Mouse (Mus musculus) hematopoietic stem cell, adult 5-6 weeks (primary cell): ENCODE measurements at regions not wholly inside any gene's neighbourhood (a gene's known extent, or its start where the extent isn't known, plus 50 kb on each side); places are given as distances from the start of the nearest gene placed in this dataset.
A peak's percentile ranks its signal among the peaks of the same experiment; 100 is the strongest.

Experiments used
- ATAC-seq, 2 experiments: fragments of 125-278 bp in 1 of 2; replicated peaks in 1 of 2; 2 replicates each; pipeline ENCODE4 v1.8.0; 2016 to 2017; ENCODE audit warnings: inconsistent platforms in 2 of 2, mild to moderate bottlenecking in 2 of 2, moderate number of reproducible peaks in 2 of 2, low read depth in 1 of 2, moderate TSS enrichment in 1 of 2; ENCODE audit not compliant: low FRiP score in 2 of 2, poor library complexity in 2 of 2, severe bottlenecking in 2 of 2, insufficient read depth in 1 of 2, low TSS enrichment in 1 of 2

DNA sequence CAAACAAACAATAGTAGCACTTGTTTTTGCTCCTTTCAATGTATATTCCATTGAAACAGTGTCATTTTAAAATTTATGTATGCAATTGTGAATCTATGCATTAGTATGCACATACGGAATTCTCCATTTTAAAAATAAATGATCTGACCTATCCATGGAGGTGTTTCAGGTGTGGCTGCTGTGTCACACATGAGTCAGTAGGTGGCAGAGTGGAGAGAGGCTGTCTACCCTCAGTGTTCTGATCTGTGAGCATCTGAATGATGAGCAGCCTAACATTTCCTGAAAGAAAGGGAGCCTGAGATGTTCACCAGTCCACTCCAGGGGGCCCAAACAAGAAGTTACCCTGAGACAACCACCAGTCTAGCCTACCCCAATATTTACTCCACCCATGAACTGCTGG lies 75.6 kb upstream of the 1700006A11Rik start:
- ATAC-seq, result no peak

DNA sequence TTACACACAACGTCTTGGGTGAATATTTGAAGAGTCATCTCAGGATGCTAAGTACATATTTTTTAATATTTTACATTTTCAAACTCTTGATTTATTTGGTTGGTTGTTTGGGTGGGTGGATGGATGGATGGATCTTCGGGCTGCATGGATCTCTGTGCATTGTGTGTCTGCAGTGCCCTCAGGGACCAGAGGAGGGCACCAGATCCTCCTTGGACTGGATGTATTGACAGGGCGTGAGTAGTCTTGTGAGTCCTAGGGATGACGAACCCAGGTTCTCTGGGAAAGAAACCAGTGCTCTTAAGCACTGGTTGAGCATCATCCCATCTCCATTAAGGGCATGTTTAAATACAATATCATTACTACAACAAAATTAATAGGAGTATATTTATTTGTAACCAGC lies 70.2 kb upstream of the 1700006A11Rik start:
- ATAC-seq, result peak in 1 of 2 experiments; percentile 59; a peak in 1 of 4 replicates
